Mouse (Mus musculus) hindbrain, embryonic 11.5 days (tissue): Measurements from ENCODE around the gene Sarm1. TPM values are rescaled to one million over a fixed set of nuclear protein-coding genes. Genes with fewer than 3 reads are reported as not detected.
"Not testable (repeated sequence)": the region's sequence is repeated elsewhere in the genome, so short reads cannot be mapped to it uniquely, and the experiment has no call there.

Experiments used
- ATAC-seq: fragments of 200-750 bp; cut with Nextera tagmentation; 2 replicates; pipeline ENCODE4 v1.8.0; 2017; ENCODE audit warnings: mild to moderate bottlenecking, moderate TSS enrichment, moderate library complexity; ENCODE audit not compliant: low FRiP score
- DNase-seq: peaks from one replicate; pipeline ENCODE4 v3.0.0-alpha.2; 2015; ENCODE audit warnings: low spot score
- H3K27ac ChIP-seq: fragments of 300-500 bp; sonication (generic); 2 replicates; pipeline ENCODE4 v1.5.1; 2014; ENCODE audit warnings: mild to moderate bottlenecking, low read depth, low read length
- H3K27me3 ChIP-seq: fragments of 300-500 bp; sonication (generic); 2 replicates; pipeline ENCODE4 v1.6.1; 2014; ENCODE audit warnings: mild to moderate bottlenecking, low read length, moderate library complexity, mixed read lengths; ENCODE audit not compliant: control insufficient read depth, insufficient read depth
- H3K36me3 ChIP-seq: fragments of 300-500 bp; sonication (generic); 2 replicates; pipeline ENCODE4 v1.6.1; 2014; ENCODE audit warnings: mild to moderate bottlenecking, low read length, moderate library complexity, mixed read lengths; ENCODE audit not compliant: control insufficient read depth, insufficient read depth
- H3K4me1 ChIP-seq: fragments of 300-500 bp; sonication (generic); replicated peaks from 2 replicates; pipeline ENCODE4 v1.6.1; 2014; ENCODE audit warnings: low read length, mixed read lengths; ENCODE audit not compliant: control insufficient read depth, insufficient read depth
- H3K4me2 ChIP-seq: fragments of 300-500 bp; sonication (generic); replicated peaks from 2 replicates; pipeline ENCODE4 v1.6.1; 2014; ENCODE audit warnings: mild to moderate bottlenecking, low read depth, low read length
- H3K4me3 ChIP-seq: fragments of 300-500 bp; sonication (generic); 2 replicates; pipeline ENCODE4 v1.5.1; 2014; ENCODE audit warnings: low read depth, low read length
- H3K9ac ChIP-seq: fragments of 300-500 bp; sonication (generic); 2 replicates; pipeline ENCODE4 v1.6.1; 2014; ENCODE audit warnings: low read depth, low read length
- H3K9me3 ChIP-seq: fragments of 300-500 bp; sonication (generic); 2 replicates; pipeline ENCODE4 v1.6.1; 2016; ENCODE audit warnings: low read length; ENCODE audit not compliant: control insufficient read depth
- WGBS: fragments of 180-500 bp; shearing (Covaris S2); extraction: QIAGEN DNeasy Blood & Tissue Kit; methylation state at CpG from one replicate; pipeline ENCODE4 v1.1.7; 2014; 5-methylcytosine and 5-hydroxymethylcytosine counted together
- polyA plus RNA-seq: library from polyadenylated mRNA; unstranded; fragments of >200 nt; fragmentation: Nextera tagmentation; extraction: Ambion mirVana; gene quantifications from 2 replicates; pipeline ENCODE4 v1.2.1, GENCODE M21; 2014

The Sarm1 gene
- polyA plus RNA-seq, 1 experiment from 2014 or later, result 16.3 TPM

DNA sequence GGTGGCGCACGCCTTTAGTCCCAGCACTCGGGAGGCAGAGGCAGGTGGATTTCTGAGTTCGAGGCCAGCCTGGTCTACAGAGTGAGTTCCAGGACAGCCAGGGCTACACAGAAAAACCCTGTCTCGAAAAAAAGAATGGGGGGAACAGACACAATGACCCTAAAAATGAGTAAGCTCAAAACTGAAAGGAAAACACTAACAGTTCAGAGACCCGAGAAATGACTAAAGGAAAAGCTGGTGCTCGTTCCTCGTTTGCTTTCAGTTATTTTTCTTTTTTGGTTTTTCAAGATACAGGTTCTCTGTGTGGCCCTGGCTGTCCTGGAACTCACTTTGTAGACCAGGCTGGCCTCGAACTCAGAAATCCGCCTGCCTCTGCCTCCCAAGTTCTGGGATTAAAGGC, 34.0 kb upstream of the Sarm1 start:
- not testable (repeated sequence) for H3K27ac ChIP-seq, DNase-seq, H3K36me3 ChIP-seq, H3K4me1 ChIP-seq, H3K9ac ChIP-seq, H3K4me2 ChIP-seq, H3K27me3 ChIP-seq, ATAC-seq, H3K4me3 ChIP-seq, H3K9me3 ChIP-seq
- WGBS, result 94% methylated on average over 9 of the region's 10 CpGs

DNA sequence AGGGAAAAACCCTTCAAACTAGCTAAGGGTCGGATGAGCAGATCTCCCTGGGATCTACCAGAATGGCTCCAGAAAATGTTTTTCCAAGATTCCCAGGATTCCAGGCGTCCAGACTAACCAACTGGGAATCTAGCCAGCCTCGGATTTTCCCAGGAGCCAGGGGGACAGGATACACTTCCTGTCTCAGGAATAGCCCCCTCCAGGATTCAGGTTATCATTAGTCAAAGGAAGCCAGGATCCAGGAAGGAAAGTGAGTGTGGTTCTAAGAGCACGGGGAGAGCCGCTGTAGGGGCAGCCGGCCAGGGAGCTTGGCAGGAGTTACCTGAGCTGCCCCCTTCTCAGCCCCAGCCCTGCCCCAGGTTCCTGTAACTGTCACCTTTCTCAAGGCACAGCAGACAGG, 33.5 kb upstream of the Sarm1 start:
- WGBS, result 84% methylated on average over 6 of the region's 6 CpGs
- Histone ChIP-seq H3K9me3 (no peaks in the 10 kb centered on the region), H3K27ac (no peak overlapping the region), H3K4me2 (no peak overlapping the region), H3K36me3 (no peaks in the 10 kb centered on the region; the same call in 1 of the 2 replicates), H3K9ac (no peak overlapping the region), H3K4me3 (no peak overlapping the region), H3K27me3 (no peaks in the 10 kb centered on the region), H3K4me1 (no peaks in the 10 kb centered on the region; the same call in 1 of the 2 replicates)
- DNase-seq (no peak), ATAC-seq (no peak)

DNA sequence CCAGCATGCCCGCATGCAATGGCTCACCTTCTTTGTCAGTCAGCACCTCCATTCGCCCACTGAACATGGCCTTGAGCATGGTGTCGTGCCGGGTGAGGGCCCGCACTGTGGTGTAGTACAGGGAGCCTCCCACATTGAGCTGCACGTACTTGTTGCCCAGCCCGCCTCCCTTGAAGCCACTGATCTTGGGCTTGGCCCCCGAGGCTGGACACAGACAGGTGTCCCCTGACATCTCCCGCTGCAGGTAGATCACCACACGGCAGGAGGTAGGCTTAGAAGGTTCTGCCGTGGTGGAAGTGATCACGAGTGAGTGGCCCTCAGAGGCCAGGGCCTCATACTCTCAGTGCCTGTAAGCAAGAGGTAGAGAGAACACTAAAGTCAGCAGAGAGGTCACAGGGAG, 32.4 kb upstream of the Sarm1 start:
- Histone ChIP-seq H3K9ac (no peak overlapping the region), H3K27me3 (no peaks in the 10 kb centered on the region), H3K9me3 (no peaks in the 10 kb centered on the region), H3K4me1 (no peaks in the 10 kb centered on the region; the same call in 1 of the 2 replicates), H3K4me3 (no peak overlapping the region), H3K4me2 (no peak overlapping the region), H3K36me3 (peaks cover 1% of the 10 kb centered on the region; the same call in 1 of the 2 replicates), H3K27ac (no peak overlapping the region)
- 91% methylated on average over 12 of the region's 12 CpGs for WGBS
- ATAC-seq (no peak), DNase-seq (no peak)

DNA sequence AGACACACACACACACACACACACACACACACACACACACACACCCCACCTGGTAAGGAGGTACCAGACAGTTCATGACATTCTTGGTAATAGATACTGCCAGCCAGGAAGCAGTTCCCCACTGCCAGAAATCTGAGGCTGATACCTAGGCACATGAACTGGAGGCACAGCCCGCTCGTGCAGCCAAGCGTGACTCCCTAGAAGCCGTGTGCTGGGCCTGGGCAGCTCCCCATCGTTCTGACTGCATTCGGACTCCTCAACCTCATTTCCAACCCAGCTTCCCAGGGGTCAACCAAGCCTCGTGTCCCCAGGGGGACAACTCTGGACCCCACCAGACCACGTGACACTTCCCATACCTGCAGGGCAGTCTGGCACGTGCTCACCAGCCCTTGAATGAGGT, 31.2 kb upstream of the Sarm1 start:
- DNase-seq (no peak), ATAC-seq (no peak)
- Histone ChIP-seq H3K27me3 (no peaks in the 10 kb centered on the region), H3K4me2 (no peak overlapping the region), H3K27ac (no peak overlapping the region), H3K9ac (no peak overlapping the region), H3K4me1 (no peaks in the 10 kb centered on the region), H3K4me3 (no peak overlapping the region), H3K9me3 (no peaks in the 10 kb centered on the region), H3K36me3 (peaks cover 4% of the 10 kb centered on the region; the same call in 1 of the 2 replicates)
- WGBS, result 82% methylated on average over 9 of the region's 9 CpGs

DNA sequence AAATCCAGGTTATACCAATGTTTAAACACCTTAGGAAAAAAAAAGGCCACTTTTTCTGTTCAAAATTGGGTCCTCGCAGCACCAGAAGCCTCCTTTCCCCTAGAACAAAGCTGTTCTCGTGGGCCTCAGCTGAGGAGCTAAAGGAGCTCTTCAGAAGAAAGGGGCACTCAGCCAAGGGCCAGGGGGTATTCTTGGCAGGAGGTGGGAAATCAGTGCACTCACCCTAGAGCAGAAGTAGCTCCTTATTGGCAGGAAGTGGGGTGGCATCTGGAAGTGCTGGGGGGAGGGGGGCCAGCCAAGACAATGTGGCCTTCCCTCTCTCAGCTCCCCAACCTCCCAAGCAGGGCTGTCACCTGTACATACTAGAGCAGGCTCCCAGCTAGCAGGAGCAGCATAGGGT, 27.3 kb upstream of the Sarm1 start:
- Histone ChIP-seq H3K27ac (no peak overlapping the region), H3K9ac (no peak overlapping the region), H3K36me3 (peaks cover 12% of the 10 kb centered on the region), H3K4me1 (no peaks in the 10 kb centered on the region), H3K4me3 (no peak overlapping the region), H3K27me3 (no peaks in the 10 kb centered on the region), H3K4me2 (no peak overlapping the region), H3K9me3 (no peaks in the 10 kb centered on the region)
- 91% methylated on average over 2 of the region's 2 CpGs for WGBS
- ATAC-seq (no peak), DNase-seq (no peak)

DNA sequence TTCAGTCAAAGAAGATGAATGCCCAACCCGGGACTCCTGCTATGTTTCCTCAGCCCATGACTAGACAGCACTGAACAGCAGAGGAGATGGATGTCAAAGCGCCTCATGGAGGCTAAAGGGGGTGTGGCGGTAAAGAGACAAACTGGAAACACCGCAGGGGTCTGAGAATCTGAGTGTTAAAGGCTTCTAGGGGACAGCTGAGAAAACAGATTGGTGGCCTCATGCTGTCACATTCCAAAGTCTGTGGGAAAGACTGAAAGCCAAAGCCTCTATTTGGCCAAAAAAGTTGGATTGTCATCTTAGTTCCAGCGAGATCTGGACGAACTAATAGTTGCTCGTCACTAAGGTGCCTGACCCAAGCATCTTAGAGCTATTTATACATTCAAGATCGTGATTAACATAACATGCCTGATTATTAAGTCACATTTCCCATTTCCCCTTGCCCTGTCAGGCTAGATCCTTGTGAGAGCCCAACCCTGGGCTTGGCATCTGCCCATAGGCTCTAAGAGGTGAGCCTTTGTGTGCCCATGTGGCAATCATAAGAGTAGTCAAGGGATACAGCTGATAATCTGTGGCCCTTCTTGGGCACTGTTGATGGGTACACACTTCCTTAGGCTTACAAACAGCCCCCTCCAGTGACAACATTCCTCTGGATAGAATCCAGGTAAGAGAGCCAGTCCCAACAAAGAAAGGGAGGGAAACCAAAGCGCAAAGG, 25.8 kb upstream of the Sarm1 start:
- WGBS, result 64% methylated on average over 9 of the region's 9 CpGs
- Histone ChIP-seq H3K4me2 (no peak overlapping the region), H3K9ac (no peak overlapping the region), H3K27ac (no peak overlapping the region), H3K9me3 (no peaks in the 10 kb centered on the region), H3K4me1 (no peaks in the 10 kb centered on the region), H3K4me3 (no peak overlapping the region), H3K27me3 (no peaks in the 10 kb centered on the region), H3K36me3 (peaks cover 14% of the 10 kb centered on the region)
- no peak for DNase-seq
- ATAC-seq, result no peak

DNA sequence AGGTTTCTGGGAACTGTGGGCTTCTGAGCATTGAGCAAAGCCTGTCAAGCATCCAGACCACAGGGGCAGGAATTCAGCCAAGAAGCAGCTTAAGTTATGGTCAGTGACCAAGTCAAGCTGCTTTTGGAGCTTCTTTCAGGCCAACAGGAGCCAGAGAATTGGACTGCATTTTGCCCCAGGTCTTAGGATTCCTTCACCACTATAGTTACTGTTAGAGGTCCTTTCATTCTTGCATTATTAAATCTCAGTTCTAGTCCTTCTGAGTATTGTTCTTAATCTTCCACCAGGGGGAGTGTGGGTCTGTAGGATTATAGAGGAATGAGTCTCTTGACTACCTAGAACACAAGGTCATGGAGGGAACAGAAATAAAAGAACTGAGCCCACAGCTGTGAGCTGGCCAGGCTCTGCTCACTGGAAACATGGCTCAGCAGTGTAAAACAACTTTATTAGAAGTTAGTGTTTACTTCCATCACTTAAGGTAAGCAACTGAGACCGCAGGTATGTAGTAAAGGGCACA, 25.0 kb upstream of the Sarm1 start:
- no peak overlapping the region for H3K27ac ChIP-seq
- WGBS, result 89% methylated on average over 1 of the region's 1 CpGs
- no peak for DNase-seq
- peaks cover 17% of the 10 kb centered on the region for H3K36me3 ChIP-seq
- H3K4me3 ChIP-seq, result no peak overlapping the region
- no peaks in the 10 kb centered on the region for H3K9me3 ChIP-seq
- H3K9ac ChIP-seq, result no peak overlapping the region
- H3K27me3 ChIP-seq, result no peaks in the 10 kb centered on the region
- no peak overlapping the region for H3K4me2 ChIP-seq
- ATAC-seq, result no peak
- H3K4me1 ChIP-seq, result no peaks in the 10 kb centered on the region

DNA sequence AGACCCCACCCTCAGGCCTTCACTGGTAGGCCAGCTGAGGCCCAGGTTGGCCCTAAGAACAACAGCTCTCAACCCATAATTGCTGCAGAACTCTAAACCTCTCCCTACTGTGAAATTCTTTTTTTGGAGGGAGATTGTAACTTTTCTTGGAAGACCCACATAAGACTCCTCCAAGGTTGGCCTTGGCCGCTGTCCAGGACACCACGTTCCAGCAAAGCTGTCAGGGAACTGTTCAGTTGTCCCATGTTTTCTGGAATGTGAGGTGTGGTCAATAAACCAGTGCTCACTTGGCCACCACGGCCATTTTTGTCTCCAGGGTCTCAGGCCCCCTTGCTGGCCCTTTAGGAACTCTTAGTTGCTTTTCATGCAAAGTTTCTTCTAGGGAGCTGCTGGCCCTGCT, 24.3 kb upstream of the Sarm1 start:
- DNase-seq (no peak), ATAC-seq (no peak)
- peaks cover 17% of the 10 kb centered on the region for H3K36me3 ChIP-seq
- WGBS, result 87% methylated on average over 3 of the region's 3 CpGs
- no peaks in the 10 kb centered on the region for H3K4me1 ChIP-seq
- H3K9me3 ChIP-seq, result no peaks in the 10 kb centered on the region
- H3K27me3 ChIP-seq, result no peaks in the 10 kb centered on the region
- no peak overlapping the region for H3K9ac ChIP-seq
- H3K27ac ChIP-seq, result no peak overlapping the region
- no peak overlapping the region for H3K4me3 ChIP-seq
- no peak overlapping the region for H3K4me2 ChIP-seq

DNA sequence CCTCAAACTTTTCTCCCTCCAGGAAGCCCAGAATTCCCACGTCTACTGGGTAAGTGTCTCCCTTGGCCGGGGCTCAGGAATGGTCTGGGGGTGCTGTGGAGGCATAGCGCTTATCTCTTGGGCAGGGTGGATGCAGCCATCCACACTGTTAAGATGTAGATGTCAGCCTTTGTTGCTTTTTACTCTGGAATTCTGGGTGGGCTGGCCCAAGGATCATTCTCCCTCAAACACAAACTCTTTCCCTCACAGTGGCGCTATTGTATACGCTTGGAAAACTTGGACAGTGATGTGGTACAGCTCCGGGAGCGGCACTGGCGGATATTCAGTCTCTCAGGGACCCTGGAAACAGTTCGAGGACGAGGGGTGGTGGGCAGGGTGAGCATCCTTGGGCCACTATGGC, 21.4 kb upstream of the Sarm1 start:
- Histone ChIP-seq H3K9me3 (no peaks in the 10 kb centered on the region), H3K4me2 (no peak overlapping the region), H3K9ac (no peak overlapping the region), H3K36me3 (peaks cover 20% of the 10 kb centered on the region), H3K4me3 (no peak overlapping the region), H3K4me1 (no peaks in the 10 kb centered on the region), H3K27me3 (no peaks in the 10 kb centered on the region), H3K27ac (no peak overlapping the region)
- ATAC-seq (no peak), DNase-seq (no peak)
- 89% methylated on average over 10 of the region's 10 CpGs for WGBS
